Mouse (Mus musculus): ENCODE data around the gene Malsu1. TPM values are rescaled to one million over a fixed set of nuclear protein-coding genes. Genes with fewer than 3 reads are reported as not detected.

Malsu1 gene
- 69.1 and 69.8 TPM in 2 replicates for polyA plus RNA-seq (2016; fragmentation: Nextera tagmentation; extraction: Ambion mirVana)

DNA sequence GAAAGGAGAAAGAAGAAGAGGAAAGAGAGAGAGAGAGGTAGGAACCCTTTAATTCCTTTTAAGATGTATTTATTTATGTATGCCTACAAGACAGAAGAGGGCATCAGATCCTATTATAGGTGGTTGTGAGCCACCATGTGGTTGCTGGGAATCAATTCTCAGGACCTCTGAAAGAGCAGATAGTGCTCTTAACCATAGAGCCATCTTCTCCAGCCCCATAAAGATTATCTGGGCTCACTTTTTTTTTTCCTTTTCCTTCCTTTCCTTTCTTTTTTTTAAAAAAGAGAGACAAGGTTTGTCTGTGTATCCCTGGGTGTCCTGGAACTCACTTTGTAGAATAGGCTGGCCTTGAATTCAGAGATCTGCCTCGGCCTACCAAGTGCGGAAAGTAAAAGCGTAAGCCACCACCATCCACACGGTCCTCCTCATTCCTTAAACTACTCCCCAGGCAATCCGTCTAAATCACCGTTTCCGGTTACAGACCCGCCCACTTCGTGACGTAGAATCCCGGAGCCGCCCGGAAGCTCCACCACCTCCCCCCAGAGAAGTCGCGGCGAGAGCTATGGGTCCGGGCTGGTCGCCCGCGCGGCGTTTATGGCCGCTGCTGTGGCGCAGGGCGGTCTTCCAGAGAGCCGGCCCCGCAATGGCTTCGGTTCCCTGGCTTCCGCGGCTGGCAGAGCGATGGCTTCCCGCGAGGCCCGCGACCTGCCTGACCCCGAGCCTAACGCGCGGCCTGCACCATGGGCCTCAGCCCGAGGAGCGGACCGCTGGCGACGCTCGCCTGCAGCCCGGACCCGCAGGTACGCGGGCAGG, at the start of gene Malsu1:
Gene Malsu1 (plus strand): TSS at position 492 of the 813 bp plus-strand sequence.
- H3K4me3 ChIP-seq, result peak within 1 kb of the TSS; percentile 78
- WGBS, result under 1% methylated on average over 49 of the region's 49 CpGs
- peak; percentile 97 for DNase-seq (ENCODE audit: low spot score)
- peaks cover 13% of the 10 kb centered on the region for H3K4me1 ChIP-seq
- no peaks in the 10 kb centered on the region for H3K27me3 ChIP-seq (ENCODE audit: low read depth, poor library complexity, severe bottlenecking)
- peak within 1 kb of the TSS; percentile 93 for H3K27ac ChIP-seq
- no peaks in the 10 kb centered on the region for H3K9me3 ChIP-seq (replicated peaks)
- H3K36me3 ChIP-seq, result peaks cover 12% of the 10 kb centered on the region

DNA sequence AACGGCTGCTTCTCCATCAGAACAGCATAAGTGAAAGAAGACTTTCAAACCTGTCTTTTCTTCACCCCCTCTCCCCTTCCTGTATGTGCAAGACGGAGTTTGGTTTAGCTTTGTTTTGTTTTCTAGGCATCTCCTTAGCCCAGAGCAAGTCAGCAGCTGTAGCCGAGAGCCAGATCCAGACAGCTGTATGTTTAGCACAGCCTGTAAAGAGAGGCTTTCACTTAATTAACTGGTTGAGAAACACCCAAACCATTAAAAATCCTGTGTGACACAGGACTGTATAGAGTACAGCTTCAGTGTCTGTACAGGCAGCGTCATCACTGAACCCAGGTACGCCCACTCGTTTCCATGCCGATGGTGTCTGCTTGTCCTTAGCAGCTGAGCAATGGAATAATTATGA, 48.3 kb upstream of the Malsu1 start:
- 88% methylated on average over 7 of the region's 7 CpGs for WGBS

DNA sequence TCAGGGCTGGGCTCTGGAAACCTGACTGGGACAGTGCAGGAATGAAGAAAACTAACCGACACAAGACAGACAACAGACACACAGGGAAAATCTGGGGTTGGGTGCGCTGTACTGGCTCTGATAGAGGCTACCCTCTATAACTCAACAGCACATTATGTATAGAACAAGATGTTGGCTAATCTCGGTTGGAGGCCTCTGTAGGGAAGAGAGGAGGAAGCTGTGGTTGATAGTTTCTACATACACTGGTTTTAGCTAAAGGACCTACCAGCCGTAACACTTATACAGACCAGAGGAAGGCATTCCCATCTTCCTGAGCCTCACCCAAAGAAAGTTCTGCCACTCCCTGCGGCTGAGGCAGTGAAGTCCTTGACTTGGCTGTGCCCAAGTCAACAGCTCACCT, 47.1 kb upstream of the Malsu1 start:
- no peak overlapping the region for H3K4me3 ChIP-seq
- H3K4me1 ChIP-seq, result peaks cover 5% of the 10 kb centered on the region; the same call in 1 of the 2 replicates
- no peaks in the 10 kb centered on the region for H3K36me3 ChIP-seq
- no peak for DNase-seq (ENCODE audit: low spot score)
- WGBS, result 93% methylated on average over 5 of the region's 5 CpGs
- no peak overlapping the region for H3K27ac ChIP-seq
- H3K9me3 ChIP-seq (replicated peaks), result no peaks in the 10 kb centered on the region
- H3K27me3 ChIP-seq (ENCODE audit: low read depth, poor library complexity, severe bottlenecking), result no peaks in the 10 kb centered on the region

More for the DNA sequence above, 48.3 kb upstream of the Malsu1 start:
- Histone ChIP-seq H3K27ac (no peak overlapping the region), H3K4me1 (peaks cover 9% of the 10 kb centered on the region), H3K27me3 (ENCODE audit: low read depth, poor library complexity, severe bottlenecking) (no peaks in the 10 kb centered on the region), H3K4me3 (no peak overlapping the region), H3K9me3 (replicated peaks) (no peaks in the 10 kb centered on the region), H3K36me3 (no peaks in the 10 kb centered on the region)
- DNase-seq (ENCODE audit: low spot score), result no peak

DNA sequence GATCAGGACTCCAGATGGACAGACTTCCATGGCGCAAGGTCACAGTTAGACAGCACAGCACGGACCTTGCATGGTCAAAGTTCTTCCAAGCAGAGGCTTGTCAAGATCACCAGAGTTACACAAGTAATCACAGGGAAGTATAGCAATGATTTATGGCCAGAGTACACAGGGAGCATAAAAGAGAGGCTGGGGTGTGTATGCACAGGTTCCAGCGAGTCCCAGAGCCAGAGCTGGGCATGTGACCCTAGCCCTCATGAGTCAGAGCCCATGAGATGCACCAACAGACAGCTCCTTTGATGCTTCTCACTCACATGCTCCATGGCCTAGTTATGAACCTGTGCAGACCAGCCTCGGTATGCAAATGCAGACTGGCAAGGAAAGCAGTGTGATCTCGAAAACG, 45.6 kb upstream of the Malsu1 start:
- no peak overlapping the region for H3K4me3 ChIP-seq
- peaks cover 5% of the 10 kb centered on the region; the same call in 1 of the 2 replicates for H3K4me1 ChIP-seq
- no peak overlapping the region for H3K27ac ChIP-seq
- no peak for DNase-seq (ENCODE audit: low spot score)
- no peaks in the 10 kb centered on the region for H3K36me3 ChIP-seq
- H3K9me3 ChIP-seq (replicated peaks), result no peaks in the 10 kb centered on the region
- WGBS, result 81% methylated on average over 6 of the region's 6 CpGs
- no peaks in the 10 kb centered on the region for H3K27me3 ChIP-seq (ENCODE audit: low read depth, poor library complexity, severe bottlenecking)

DNA sequence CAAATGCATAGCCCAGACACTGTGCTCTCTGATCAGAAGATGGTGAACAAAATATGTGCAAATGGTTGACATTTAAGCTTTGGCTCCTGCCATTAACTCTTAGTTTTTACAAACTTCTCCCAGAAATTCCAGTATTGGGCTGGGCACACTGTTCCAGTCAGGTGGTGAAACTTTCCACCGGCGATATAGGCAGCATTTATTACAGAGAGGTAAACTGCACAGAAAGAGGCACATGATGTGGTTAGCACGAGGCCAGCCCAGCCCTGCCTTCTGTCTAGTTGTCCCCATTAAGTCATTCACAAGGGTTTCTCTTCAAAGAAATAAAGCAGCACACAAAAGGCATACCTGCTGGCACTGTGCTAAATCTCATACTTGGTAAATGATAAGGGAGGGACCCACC, 44.9 kb upstream of the Malsu1 start:
- Histone ChIP-seq H3K36me3 (no peaks in the 10 kb centered on the region), H3K27ac (no peak overlapping the region), H3K4me1 (peaks cover 5% of the 10 kb centered on the region; the same call in 1 of the 2 replicates), H3K4me3 (no peak overlapping the region), H3K27me3 (ENCODE audit: low read depth, poor library complexity, severe bottlenecking) (no peaks in the 10 kb centered on the region), H3K9me3 (replicated peaks) (no peaks in the 10 kb centered on the region)
- 91% methylated on average over 3 of the region's 3 CpGs for WGBS
- DNase-seq (ENCODE audit: low spot score), result no peak

DNA sequence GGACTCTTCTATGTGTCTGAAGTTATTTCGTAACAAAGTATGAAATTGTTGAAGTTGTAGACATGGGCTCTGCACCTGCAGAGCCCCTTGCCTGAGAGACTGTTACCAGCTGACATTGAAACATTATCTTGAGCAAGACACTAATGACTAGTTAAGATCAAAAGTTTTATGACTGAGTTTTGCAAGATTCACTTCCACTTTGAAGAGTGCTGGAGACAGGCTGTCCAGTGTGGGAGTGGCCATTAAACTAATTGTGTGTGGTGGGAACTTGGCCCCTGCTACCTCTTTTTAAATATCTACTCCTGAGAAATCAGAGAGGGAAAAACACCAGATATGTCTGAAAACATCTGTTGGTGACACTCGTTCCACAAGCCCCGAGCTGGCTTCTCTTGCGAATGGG, 42.4 kb upstream of the Malsu1 start:
- Histone ChIP-seq H3K4me3 (no peak overlapping the region), H3K27ac (no peak overlapping the region), H3K9me3 (replicated peaks) (no peaks in the 10 kb centered on the region), H3K4me1 (peaks cover 5% of the 10 kb centered on the region), H3K36me3 (no peaks in the 10 kb centered on the region), H3K27me3 (ENCODE audit: low read depth, poor library complexity, severe bottlenecking) (no peaks in the 10 kb centered on the region)
- no peak for DNase-seq (ENCODE audit: low spot score)
- WGBS, result 83% methylated on average over 4 of the region's 4 CpGs

DNA sequence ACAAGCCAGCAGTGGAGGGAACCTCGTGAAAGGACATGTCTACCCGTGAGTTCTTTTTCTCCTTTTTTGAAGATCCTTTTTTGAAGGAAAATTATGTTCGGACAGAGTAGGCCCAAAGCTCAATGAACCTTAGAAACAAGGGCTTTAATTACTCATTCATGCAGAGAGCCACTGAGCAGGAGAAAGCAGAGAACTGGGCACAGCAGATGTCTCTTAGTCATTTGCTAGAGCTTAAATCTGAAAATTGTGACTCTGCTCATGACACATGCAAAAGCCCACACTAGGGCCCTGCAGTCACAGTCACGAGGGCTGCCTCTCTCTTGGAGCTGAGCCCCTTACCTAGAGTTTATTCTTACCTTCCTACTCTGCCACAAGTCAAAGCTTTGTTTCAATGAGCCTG, 40.8 kb upstream of the Malsu1 start:
- Histone ChIP-seq H3K27me3 (ENCODE audit: low read depth, poor library complexity, severe bottlenecking) (peaks cover 15% of the 10 kb centered on the region), H3K9me3 (replicated peaks) (no peaks in the 10 kb centered on the region), H3K36me3 (no peaks in the 10 kb centered on the region), H3K27ac (no peak overlapping the region), H3K4me3 (no peak overlapping the region), H3K4me1 (peaks cover 16% of the 10 kb centered on the region)
- DNase-seq (ENCODE audit: low spot score), result no peak
- WGBS, result 86% methylated on average over 4 of the region's 4 CpGs

DNA sequence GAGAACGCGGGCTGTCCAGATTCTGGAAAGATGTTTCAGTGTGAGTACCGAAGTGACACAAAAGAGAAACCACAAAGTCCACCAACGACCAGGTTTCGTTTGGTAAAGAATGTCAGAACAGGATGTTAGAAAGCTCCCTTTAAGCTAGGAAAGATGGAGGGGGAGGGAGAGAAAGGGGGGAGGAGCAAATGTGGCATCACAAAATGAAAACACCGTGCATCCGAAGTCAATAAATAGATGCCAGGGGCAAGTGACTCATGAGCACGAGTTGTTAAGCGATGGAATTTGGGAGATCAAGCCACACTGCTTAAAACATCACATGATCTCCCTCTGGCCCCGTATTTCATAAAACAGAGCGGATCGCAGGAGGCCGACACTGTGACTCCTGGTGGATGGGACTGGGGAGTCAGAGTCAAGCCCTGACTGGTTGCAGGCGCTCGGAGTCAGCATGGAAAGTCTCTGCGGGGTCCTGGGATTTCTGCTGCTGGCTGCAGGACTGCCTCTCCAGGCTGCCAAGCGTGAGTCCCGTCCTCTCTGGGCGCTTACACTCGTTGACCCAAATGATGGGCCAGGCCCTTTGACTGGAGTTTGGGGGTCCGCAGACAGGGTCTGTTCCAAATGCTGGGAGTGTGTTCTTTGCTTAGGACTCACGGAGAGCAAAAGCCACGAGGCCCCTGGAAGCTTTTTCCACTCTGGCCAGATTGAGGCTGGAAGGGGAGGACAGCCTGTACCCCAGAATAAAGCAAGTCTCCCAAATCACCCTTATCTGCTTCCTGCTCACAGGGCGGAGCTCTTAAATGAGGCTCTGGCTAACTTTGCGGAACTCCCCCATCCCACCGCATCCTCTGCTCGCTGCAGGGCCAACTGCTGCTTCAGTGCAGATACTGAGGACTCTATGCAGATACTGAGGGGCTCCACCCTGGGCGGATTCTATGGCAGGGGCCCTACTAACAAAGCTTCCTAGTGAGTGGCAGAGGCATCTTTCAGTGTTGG, 37.0 kb upstream of the Malsu1 start, which contains the start of gene Gpnmb:
Gene Gpnmb (plus strand): TSS at position 272 of the 993 bp plus-strand sequence.
- H3K27ac ChIP-seq, result no peak within 1 kb of the TSS
- H3K36me3 ChIP-seq, result no peaks in the 10 kb centered on the region
- DNase-seq (ENCODE audit: low spot score), result peak; percentile 38
- H3K9me3 ChIP-seq (replicated peaks), result no peaks in the 10 kb centered on the region
- WGBS, result 42% methylated on average over 28 of the region's 28 CpGs
- peaks cover 11% of the 10 kb centered on the region for H3K4me1 ChIP-seq
- peaks cover 17% of the 10 kb centered on the region for H3K27me3 ChIP-seq (ENCODE audit: low read depth, poor library complexity, severe bottlenecking)
- H3K4me3 ChIP-seq, result peak within 1 kb of the TSS; percentile 34

DNA sequence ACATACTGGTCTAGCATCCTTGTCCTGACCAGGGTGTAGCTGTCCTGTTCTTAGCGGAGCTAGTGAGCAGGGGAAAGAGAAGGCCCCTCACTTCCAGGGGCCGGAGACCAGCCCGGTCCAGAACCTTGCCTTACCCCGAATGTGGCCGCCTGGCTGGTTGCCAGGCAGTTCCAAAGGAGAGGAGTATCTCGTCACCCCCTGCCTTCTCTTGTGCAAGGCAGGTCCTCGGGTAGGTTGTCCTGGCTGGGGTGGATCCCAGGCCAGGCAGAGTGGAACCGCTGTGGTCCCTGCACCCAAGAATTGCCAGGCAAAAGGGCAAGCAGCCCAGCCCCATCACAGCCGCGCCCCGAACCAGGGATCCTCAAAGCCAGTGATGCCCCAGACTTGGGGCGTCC, 36.3 kb upstream of the Malsu1 start:
- WGBS, result 72% methylated on average over 12 of the region's 12 CpGs
- no peaks in the 10 kb centered on the region for H3K9me3 ChIP-seq (replicated peaks)
- H3K36me3 ChIP-seq, result no peaks in the 10 kb centered on the region
- H3K4me3 ChIP-seq, result no peak overlapping the region
- peaks cover 17% of the 10 kb centered on the region for H3K27me3 ChIP-seq (ENCODE audit: low read depth, poor library complexity, severe bottlenecking)
- DNase-seq (ENCODE audit: low spot score), result no peak
- no peak overlapping the region for H3K27ac ChIP-seq
- peaks cover 11% of the 10 kb centered on the region for H3K4me1 ChIP-seq

DNA sequence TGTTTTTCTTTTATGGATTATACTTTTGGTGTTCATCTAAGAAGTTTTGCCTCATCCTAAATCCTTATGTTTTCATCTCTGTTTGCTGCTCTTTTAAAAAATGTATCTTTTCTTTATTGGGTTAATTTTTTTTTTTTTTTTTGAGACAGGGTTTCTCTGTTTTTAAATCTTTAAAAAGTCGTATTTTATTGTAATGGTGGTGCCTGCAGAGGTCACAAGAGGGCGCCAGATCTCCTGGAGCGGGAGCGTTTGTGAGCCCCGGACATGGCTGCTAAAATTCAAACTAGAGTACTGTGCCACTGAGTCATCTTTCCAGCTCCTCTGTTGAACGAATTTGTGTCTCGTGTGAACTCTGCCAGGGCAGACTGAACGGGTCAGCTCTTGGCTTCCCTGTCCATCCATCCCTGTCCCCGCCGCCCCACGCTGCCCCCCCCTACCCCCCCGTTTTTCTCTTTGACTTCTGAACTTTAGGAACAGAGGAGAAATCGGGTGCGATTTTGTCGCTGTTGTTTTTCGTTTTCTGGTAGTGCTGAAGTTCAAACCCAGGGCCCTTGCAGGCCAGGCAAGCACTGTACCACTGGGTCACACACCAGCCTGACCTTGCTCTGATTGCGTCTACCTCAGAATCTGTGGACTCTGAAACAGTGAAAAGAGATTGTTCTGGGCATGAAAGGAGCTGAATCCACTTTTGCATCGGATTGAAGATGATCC, 34.0 kb upstream of the Malsu1 start:
- 16% methylated on average over 18 of the region's 18 CpGs for WGBS

DNA sequence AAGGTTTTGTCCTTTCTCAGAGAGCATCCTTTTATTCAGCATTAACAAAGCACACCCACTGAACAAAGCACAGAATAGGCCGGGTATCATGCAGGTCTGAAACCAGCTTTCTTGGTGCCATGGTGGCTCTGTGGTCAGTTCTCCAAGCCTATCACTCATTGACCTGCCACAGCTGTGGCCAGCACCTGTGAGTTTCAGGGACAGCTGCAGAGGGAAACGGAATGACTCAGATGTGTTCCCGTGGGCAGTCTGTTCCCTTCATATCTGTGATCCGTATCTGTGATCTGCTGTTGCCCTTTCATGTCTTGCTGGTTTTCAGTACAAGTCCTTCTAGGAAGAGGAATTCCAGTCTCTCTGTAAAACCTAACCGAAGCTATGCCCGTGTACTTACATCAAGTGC, 27.1 kb upstream of the Malsu1 start:
- DNase-seq (ENCODE audit: low spot score), result no peak
- H3K9me3 ChIP-seq (replicated peaks), result no peaks in the 10 kb centered on the region
- WGBS, result 84% methylated on average over 6 of the region's 6 CpGs
- H3K4me1 ChIP-seq, result no peaks in the 10 kb centered on the region
- H3K27ac ChIP-seq, result no peak overlapping the region
- H3K27me3 ChIP-seq (ENCODE audit: low read depth, poor library complexity, severe bottlenecking), result no peaks in the 10 kb centered on the region
- H3K36me3 ChIP-seq, result no peaks in the 10 kb centered on the region
- no peak overlapping the region for H3K4me3 ChIP-seq

More for the DNA sequence above, 34.0 kb upstream of the Malsu1 start:
- H3K27ac ChIP-seq, result peak overlapping the region; percentile 77
- no peaks in the 10 kb centered on the region for H3K36me3 ChIP-seq
- H3K4me1 ChIP-seq, result peaks cover 11% of the 10 kb centered on the region
- DNase-seq (ENCODE audit: low spot score), result peak; percentile 77
- H3K9me3 ChIP-seq (replicated peaks), result no peaks in the 10 kb centered on the region
- peak overlapping the region; percentile 48 for H3K4me3 ChIP-seq
- H3K27me3 ChIP-seq (ENCODE audit: low read depth, poor library complexity, severe bottlenecking), result peaks cover 17% of the 10 kb centered on the region

DNA sequence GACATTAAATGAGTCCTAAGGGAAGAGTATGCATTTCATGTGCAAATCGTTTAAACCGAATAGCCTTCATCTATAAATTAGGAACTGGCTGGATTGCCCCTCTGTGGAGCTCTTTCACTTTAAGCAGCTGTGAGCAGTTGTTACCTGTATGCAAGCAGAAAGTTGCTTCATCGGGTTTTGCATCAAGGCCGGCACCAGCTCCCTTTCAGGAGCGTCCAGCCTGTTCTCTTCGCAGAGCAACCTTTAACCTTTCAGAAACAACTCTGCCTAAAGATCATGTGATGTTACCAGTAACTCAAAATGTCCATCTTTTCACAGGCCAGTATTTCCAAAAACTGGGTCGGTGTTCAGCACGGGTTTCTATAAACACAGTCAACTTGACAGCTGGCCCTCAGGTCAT, 26.6 kb upstream of the Malsu1 start:
- Histone ChIP-seq H3K36me3 (no peaks in the 10 kb centered on the region), H3K4me1 (no peaks in the 10 kb centered on the region), H3K27me3 (ENCODE audit: low read depth, poor library complexity, severe bottlenecking) (no peaks in the 10 kb centered on the region), H3K4me3 (no peak overlapping the region), H3K9me3 (replicated peaks) (no peaks in the 10 kb centered on the region), H3K27ac (no peak overlapping the region)
- WGBS, result 87% methylated on average over 8 of the region's 8 CpGs
- no peak for DNase-seq (ENCODE audit: low spot score)

Measured in limb, embryonic 10.5 days (tissue).